Mouse (Mus musculus) cerebellum, postnatal 25 days (tissue): Measurements from ENCODE around the gene Atxn1.
A peak's percentile ranks its signal among the peaks of the same experiment; 100 is the strongest.

ENCODE experiments used
- DNase-seq, 2 experiments: peaks; one replicate each; pipeline ENCODE4 v3.0.0; 2021; ENCODE audit warnings: mixed read lengths in 2 of 2

The Atxn1 gene

DNA sequence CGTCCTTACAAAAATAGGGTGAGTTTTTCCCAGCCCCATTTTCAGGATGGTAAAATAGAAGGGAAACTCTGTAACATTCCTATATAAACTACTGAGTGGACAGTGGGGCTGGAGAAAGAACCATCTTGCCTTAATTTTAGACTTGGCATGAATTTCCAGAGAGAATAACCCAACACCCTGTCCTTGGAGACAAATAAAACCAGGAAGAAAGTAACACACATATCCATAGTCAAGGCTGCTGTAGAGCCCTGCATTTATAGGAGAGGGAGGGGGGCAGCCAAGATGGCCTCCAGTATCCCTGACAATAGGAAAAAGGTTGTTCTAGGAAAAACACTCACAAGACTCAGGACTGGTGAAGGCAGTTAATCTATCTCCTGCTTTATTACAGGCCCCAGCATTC is 210.3 kb downstream of the Atxn1 start:
- no peak for DNase-seq

DNA sequence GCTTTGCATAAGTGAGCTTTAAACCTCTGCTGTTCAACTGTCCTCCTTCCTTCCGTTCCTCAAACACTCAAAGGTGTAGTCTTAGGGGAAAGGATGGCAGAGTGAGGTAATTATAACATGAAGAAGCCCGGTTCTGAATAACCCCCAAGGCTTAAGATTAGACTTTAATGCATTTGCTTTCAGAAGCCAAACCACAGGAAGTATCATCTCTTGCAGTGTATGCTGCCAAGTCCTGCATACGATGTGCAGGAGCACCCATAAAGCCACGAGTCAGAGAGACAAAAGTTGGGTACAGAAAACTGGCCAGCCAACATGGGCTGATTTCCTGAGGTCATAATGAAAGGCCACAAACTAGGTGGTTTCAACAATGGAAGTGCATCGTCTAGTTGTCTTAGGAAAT is 212.3 kb downstream of the Atxn1 start:
- no peak for DNase-seq

DNA sequence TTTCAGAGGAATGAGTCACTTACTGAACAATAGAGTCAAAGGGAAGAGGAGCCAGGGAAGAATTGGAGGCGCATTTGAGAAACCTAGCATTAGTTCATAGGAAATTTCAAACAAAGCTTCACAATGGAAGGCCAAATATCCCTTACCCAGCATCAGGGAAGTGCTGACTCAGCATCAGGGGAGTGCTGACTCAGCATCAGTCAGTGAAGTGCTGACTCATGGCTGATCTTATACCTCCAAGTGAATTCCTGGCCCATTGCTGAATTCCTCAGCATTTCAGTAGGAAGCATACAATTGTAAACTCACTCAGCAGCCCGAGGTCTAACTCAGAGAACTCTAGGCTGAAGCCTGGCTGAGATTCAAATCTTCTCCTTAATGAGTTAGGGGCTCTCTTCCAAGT is 213.6 kb downstream of the Atxn1 start:
- DNase-seq: no peak

DNA sequence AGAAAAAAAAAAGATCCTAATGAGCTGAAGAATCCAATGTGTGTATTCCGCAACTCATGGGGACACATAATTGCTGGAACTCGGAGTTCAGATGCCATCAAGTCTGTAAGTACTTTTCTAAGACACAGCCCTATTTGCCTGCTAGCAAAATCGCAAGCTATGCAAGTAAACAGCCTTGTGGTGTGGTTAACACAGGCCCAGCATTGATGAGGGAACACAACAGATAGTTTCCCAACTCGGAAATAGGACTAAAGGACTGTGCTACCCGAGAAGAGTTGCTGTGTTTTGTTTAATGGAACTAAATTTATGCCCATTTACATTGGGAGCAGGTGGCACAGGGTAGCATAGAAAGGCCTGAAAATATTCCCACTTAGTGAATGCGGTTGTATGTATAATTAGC is 214.2 kb downstream of the Atxn1 start:
- no peak for DNase-seq

DNA sequence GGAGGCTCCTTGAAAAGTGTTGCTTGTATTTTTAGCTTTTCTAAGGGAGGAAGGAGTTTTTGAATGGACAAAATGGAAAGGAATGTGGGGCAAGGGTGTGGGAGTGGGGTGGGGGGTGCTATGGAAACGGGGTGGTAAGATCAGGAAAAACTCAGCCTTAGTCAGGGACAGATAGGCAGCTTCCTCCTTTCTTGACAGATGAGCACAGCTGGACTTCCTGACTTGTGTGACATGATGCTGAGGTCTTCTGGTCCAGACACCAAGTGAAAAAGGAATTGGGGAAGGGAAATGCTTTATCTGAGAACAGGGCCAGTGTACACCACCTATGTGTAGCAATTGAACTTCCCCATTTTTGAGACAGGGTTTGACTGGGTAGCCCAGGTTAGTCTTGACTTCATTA is 214.9 kb downstream of the Atxn1 start:
- no peak for DNase-seq

DNA sequence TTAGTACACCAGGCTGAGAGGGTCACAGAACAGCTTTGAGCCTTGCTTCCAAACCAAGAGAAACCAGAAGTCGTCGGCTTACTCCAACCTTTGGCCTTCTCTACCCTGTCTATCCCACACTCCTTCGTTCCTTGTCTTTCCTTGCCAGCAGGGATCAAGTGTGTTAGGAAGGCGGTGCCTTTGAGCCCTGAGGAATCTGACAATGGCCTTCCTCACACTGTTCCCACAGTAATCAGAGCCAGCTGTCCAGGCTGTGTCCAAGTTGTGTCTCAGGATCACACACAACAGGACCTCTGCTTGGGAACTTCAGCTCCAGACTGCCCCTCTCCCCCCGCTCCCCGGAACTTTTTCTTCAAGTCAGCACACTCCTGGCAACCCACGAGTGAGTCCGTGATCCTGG is 215.6 kb downstream of the Atxn1 start:
- DNase-seq: no peak

DNA sequence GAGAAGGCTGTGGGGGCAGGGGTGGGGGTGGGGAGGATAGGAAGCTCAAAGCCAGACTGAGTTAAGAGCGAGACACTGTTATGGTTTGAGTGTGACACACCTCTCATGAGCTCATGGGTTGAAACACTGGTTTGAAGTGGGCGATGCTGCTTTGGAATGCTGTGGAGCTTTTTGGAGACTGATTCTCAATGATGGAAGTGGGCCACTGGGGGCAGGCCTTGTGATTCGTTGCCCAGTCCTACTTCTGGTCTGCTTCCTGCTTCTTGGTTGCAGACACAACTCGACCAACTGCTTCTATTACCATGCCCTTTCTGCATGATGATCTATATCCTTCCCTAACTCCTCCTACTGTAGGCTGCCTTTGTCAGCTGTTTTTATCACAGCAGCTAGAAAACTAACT is 216.1 kb downstream of the Atxn1 start:
- no peak for DNase-seq

DNA sequence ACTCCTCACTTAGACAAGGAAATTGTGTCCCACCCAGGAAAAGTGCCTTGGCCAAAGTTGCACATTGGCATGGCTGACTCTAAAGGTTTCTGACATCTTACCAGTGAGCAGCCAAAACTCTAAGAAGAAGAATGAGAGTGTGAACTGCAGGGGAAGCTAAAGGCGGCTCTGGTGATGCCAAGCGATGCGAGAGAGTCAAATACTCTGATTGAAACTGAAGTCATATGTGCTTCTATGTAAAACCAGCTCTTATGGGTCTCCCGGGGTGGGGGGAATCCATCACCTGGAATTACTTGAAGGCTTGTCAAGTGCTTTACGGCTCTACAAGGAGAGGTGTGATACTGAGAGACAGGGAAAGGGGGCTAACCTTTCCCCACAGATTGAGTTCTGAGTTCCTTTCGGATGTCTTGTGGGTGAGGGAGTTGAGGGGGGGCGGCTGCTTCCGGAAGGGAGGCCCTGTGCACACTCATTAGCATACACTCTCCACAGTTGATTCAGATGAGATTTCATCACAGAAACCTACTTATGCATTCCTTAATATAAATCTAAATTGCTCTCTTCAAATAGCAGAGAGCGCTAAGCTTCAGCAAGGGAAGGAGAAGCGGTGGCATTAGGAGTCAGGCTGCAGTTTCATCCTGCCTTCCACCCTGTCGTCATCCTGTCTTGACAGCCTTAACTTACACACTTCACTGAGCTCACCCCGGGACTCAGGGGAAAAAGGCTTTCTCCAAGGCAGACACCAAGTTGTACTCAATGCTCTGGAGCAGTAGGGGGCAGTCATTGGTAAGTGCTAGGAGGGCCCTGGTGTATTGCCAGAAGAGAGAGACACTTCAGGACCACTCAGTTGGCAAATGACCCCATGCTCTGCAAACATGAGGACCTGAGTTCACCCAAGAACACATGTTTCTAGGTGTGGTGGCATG is 218.7 kb downstream of the Atxn1 start:
- peak in 1 of 2 experiments; percentile 27 for DNase-seq

DNA sequence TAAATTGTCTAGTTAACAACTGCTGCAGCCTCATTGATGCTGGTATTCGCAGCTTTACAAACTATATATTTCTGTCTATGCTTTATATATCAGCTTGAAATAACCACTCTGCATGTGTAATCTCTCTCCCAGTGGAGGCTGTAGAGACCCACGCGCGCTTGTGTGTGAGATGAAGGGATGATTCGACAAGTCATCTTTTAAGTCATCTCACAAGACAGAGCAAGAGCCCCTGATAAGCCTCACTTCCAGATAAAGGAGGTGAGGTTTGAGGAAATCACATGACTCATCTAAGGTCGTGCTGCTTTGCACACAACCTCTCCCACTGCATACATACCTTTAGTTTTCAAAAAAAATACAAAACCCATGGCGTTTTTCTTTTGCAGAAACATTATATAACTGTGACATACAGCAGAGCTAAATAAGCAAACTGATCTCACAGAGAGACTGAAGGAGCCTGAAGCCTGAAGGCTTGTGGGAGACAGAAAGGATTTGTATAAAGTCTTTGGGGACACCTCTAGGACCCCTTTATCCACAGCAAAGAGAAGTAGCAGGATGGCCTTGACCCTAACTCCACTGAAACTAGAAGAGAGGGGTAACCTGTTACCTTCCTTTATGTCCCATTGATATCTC is 219.9 kb downstream of the Atxn1 start:
- no peak for DNase-seq

DNA sequence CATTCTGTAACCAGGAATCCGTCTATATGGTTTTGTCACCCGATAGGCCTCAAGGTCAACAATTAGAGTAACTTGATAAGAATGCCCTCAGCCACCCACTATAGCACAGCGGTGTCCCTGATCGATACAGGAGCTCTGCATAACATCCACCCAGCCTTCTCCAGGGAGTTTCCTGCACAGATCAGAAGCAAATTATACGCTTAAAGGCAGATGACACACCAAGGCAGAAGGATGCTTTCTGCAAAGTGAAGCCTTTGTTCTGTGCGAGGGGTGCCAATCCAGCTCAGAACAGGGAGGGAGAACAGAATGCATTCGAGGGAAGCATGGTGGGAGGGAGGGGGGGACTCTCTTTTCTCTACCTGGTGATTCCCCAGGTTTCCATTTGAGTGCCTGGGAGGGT is 221.0 kb downstream of the Atxn1 start:
- DNase-seq: no peak

DNA sequence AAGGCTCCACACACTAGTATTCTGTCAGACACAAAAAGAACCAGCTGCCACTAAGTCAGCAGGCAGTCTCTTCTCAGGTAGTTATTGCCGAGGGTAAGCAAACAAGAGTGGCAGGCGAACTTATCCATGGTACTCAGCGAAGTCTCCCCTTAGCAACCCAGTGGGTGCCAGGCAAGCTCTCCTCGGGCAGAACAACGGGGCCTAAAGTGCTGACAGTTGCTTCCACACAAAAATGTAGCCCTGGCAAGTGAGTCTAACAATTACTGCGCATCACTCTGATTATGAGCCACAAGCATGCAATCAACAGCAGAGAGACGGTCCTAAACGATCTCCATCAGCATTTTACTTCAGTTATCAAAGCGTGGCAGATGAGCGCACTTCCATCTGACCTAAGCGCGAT is 224.4 kb downstream of the Atxn1 start:
- DNase-seq: no peak

DNA sequence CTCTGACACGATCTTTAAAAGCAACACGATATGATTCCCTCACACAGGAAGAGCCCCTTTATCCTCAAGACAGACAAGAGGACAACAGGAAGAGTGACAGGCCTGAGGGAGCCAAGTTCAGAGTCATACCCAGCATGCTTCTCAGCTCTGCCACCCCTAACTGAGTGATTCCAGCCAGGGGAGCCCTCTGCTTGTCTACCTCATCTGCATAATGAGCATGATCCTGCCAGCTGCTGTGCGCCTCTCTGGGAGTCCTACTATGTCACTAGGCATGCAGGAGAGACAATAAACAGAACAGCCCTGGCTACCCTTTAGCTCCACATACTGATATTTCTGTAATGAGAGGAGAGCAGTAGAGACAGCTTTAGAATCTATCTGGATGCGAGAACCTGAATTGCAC is 228.6 kb downstream of the Atxn1 start:
- DNase-seq: no peak

DNA sequence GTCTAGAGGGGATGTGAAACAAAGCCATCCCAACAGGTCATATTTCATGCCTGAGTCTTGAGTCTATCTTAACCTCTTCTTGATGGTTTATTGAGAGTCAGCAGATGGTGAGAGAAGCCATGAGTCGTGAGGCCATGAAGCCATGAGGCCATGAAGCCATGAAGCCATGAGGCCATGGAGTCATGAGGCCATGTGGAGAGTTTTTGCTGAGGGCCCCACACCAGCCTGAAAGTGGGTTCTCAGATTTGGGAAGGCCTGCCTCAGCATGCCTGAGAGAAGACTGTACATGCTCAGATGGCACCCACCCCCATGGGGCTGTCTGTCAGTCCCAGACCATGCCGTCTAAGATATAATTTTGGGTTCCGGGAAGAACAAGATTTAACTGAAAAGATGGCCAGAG is 229.0 kb downstream of the Atxn1 start:
- no peak for DNase-seq

DNA sequence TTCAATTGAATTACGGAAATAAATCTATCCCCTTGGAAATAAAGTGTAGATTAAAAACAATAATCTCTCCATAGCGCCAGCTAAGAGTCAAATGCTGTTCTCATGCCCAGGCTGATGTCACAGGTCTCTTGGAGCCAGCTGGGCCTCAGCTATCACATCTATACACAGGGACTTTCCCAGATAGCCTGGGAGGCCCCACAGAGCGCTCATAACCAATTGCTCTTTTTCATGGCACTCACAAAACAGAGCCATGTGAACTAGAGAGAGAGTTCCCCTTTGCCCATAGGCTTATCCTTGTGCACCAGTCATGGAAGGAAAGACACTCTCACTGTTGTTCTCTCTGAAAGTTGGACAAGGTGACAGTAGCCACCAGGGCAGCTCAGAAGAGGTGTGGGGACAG is 230.3 kb downstream of the Atxn1 start:
- no peak for DNase-seq

DNA sequence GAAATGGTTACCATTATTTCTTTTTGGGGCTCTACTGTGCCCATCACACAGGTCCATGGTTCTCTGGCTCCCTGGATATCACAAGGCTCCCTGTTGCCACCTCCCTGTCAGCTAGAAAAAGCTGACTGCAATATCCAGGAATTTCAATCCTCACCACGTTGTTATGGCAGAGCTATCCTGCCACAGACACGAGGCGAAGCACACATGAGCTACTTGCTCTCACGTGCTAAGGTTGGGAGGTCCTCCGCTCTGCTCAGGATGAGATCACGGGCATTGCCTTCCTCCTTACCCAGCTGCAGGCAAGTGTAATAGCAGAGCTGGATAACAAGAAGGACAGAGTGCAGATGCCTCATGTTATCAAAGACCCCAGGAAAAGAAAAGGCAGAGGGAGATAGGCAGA is 232.2 kb downstream of the Atxn1 start:
- no peak for DNase-seq

DNA sequence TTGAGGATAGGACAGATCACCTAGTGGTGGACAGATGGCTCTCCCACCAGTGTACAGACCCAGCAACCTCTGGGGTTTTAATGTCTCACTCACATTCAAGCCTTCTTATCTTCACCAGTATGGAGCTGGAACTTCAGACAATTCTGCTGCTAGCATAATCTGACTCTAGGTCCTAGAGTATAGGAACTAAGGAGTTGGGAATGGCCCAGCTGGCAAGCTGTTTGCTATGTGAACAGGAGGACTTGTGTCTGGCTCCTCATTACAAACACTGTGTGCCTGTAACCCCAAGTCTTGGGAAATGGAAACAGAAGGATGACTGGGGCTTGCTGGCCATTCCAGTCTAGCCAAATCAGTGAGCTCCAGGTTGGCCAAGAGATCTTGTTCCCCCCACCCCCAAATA is 237.9 kb downstream of the Atxn1 start:
- peak in 1 of 2 experiments; percentile 48 for DNase-seq

DNA sequence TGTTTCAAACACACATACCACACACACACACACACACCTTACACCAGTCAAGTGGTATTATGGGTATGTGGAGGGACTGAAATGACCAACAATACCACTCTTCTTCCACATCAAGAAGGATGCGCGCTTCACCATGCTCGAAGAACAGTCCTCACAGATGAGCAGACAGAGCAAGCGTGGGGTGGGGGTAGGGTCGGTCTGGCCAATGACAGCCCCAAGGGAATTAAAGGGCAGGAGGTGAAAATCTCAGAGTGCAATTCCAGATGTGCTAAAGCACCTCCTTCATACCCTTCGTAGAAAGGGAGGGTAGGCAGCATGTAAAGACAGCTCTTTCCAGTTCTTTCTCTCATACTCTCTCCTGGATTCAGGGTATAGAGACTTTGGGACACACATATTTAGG is 238.6 kb downstream of the Atxn1 start:
- no peak for DNase-seq

DNA sequence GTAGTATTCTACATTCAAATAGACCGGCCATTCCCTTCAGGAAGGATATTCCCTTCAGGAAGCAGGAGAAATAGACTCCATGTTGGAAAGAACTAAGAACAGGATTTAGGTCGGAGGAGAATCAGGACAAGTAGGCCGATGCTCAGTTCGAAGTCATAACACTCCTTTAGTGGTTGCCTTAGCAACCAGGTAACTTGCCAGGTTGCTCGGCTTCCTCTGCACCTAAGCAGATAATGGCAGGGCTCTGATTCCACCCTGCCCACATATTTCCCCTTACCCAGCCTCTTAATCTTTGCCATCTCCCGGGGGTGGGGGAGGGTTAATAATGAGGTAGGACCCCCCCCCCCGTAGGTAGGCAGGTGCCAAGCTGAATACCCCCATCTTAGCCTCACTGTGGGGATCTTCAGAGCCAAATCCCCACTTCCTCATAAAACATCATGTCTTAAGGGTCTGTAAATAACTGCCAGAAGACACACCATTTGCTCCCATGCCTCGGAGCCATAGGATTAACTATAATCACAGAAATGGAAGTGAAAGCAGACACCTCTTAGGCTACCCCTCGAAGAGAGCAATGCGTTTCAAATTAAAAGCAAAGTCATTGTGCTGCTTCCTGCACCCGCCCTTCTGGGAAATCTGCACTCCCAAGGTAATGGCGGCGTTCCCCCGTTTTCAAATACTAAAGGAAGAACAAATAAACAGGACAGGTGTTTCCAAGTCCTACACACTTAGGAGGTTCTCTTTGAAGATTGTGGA is 240.1 kb downstream of the Atxn1 start:
- no peak for DNase-seq

DNA sequence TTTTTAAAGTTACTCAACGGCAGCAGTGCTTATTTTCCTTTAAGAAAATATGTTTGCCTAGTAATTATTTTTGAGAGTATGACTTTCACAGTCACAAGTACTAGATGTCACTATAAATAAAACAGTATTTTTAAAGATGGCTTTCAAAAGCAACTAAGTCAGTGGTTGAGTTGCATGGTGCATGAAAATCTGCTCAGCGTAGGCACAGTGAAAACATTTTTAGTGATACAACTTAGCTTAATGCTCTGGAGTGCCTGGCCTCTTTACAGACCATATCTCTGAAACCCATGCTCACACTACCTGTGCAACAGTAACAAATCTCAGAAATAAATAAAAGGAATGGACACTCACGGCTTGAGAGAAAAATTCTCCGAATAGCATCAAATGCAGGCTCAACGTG is 241.9 kb downstream of the Atxn1 start:
- no peak for DNase-seq

DNA sequence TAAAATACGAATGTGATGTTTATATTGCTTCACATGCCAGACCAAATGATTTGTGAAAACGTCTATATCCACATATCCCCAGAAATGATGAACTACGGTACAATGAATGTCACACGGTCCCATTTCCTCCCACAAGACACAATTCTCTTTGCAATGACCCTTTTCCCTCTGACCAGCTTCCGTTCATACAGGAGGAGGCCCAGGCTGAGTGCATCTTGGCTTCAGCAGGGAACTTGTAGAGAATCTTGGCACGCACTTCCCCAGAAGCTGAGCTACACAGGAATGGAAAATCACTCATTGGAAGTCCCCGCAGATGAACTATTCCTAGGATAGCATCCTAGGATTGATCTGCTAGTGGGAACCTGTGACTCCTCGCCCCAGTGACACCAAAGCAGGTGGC is 243.2 kb downstream of the Atxn1 start:
- DNase-seq: peak; percentile 29 to 58

DNA sequence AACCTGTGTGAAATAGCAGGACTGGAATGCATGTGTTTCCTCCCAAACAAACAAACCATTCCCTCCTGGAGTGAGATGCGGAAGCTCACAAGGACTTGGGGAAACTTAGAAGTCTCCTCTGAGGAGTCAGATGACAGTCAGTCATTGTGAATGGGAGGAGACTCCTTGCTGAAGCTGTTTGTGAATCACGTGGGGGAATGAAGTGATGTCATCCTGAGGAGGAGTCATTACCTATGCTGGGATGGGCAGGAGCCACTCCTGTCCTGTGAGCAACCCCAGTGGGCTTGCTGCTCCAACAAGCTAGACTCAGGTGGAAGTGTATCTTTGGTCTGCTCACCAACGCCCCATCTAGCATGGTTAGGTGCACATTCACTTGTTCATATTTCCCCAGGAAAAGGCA is 246.0 kb downstream of the Atxn1 start:
- DNase-seq: no peak

DNA sequence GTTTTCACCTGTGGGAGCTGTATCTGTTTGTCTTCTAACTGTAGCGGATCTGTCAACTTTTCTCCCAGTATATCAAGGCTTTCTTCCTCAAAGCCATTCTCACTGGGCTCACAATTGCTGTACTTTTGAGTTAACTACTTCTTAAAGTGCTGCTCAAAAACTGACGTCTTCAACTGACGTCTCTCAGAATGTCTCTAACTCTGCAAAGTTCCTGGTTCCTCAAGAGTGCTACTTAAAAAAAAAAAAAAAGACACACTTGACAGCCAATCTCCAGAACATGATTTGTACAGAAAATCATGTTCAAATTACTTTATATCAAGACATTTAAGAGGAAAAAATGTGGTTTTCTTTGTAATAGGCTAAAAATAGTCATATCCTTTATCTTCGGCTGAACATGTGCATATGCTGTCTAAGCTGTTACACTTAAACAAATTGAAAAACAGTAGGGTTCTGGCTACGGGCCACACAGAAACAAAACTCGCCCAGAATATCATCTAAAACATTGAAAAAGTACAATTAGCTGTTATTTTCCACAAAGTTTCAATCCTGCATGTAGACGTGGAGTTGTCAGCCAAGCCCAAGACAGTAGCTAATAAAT is 249.1 kb downstream of the Atxn1 start:
- DNase-seq: peak in 1 of 2 experiments; percentile 47

DNA sequence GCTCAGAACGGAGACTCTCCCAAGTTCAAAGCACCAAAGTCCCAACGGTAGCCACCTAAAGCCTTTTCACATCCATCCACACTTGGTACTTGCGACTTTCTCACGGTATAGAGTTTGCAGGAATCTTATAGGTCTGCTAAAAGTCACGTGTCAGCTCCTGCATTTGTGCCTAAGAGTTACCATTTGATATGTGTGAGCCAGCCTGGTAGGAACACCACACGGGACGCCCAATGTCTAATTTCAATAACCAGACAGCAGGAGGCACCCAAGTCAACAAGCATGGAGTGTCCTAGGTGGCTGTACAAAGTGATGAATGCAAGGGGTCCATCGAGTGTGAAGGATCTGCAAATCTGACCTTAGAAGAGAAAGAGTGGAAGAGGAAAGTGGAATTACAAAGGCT is 254.8 kb downstream of the Atxn1 start:
- no peak for DNase-seq
